Mouse (Mus musculus): ENCODE data around the gene Adamtsl5. TPM values are rescaled to one million over a fixed set of nuclear protein-coding genes. Genes with fewer than 3 reads are reported as not detected.

The Adamtsl5 gene
- 10 to 100 TPM; 27.4 to 38.1 TPM for total RNA-seq (2021)
- long read RNA-seq, experiment 1, transcript Adamtsl5-201 (13 exons, 1,957 nt), result major isoform, 5 of 29 reads
- long read RNA-seq, experiment 1, partial matches to known transcripts, result 2 of 29 reads
- long read RNA-seq, experiment 1, other reads (novel, unspliced or antisense), result 19 of 29 reads
- long read RNA-seq, experiment 2, transcript Adamtsl5-201 (13 exons, 1,957 nt), result major isoform, 6 of 54 reads
- long read RNA-seq, experiment 2, partial matches to known transcripts, result 11 of 54 reads
- long read RNA-seq, experiment 2, other reads (novel, unspliced or antisense), result 31 of 54 reads

GRCm38 (mm10) chr10:80348244-80348781 lies at the start of gene Adamtsl5:
Gene Adamtsl5, minus strand, starts transcription at chr10:80348412.
- DNase-seq, result peak; percentile 73
- intact Hi-C loops (cut with DNase I), result no loop called here

- intact Hi-C loops (cut with DNase I), result no loop called here
- no peak for DNase-seq
Observed at GRCm38 (mm10) chr10:80397524-80398173, 49.4 kb upstream of the Adamtsl5 start.

- intact Hi-C loops (cut with DNase I), result no loop called here
- DNase-seq, result no peak
Observed at GRCm38 (mm10) chr10:80396822-80397523, 48.8 kb upstream of the Adamtsl5 start.

- intact Hi-C loops (cut with DNase I), result no loop called here
Observed at GRCm38 (mm10) chr10:80395025-80395627, 46.9 kb upstream of the Adamtsl5 start.

GRCm38 (mm10) chr10:80392687-80393086 lies 44.5 kb upstream of the Adamtsl5 start:
- intact Hi-C loops (cut with DNase I), result no loop called here

More at GRCm38 (mm10) chr10:80395025-80395627, 46.9 kb upstream of the Adamtsl5 start:
- DNase-seq, result no peak

GRCm38 (mm10) chr10:80390697-80391096 lies 42.5 kb upstream of the Adamtsl5 start:
- no peak for DNase-seq
- intact Hi-C loops (cut with DNase I), result no loop called here

More at GRCm38 (mm10) chr10:80392687-80393086, 44.5 kb upstream of the Adamtsl5 start:
- no peak for DNase-seq

GRCm38 (mm10) chr10:80389185-80389708 lies 41.0 kb upstream of the Adamtsl5 start:
- intact Hi-C loops (cut with DNase I), result no loop called here
- DNase-seq, result no peak

- no peak for DNase-seq
- intact Hi-C loops (cut with DNase I), result no loop called here
Observed at GRCm38 (mm10) chr10:80388731-80389130, 40.5 kb upstream of the Adamtsl5 start.

- peak; percentile 76 to 88 for DNase-seq
Observed at GRCm38 (mm10) chr10:80387522-80387959, 39.3 kb upstream of the Adamtsl5 start, which contains the start of gene Mex3d. Gene Mex3d, minus strand, starts transcription at chr10:80387659.

GRCm38 (mm10) chr10:80386735-80387471 lies 38.7 kb upstream of the Adamtsl5 start:
- intact Hi-C loops (cut with DNase I), result no loop called here
- DNase-seq, result no peak

More at GRCm38 (mm10) chr10:80387522-80387959, 39.3 kb upstream of the Adamtsl5 start, which contains the start of gene Mex3d:
- intact Hi-C loops (cut with DNase I), result no loop called here

- no peak for DNase-seq
- intact Hi-C loops (cut with DNase I), result no loop called here
Observed at GRCm38 (mm10) chr10:80385811-80386734, 37.9 kb upstream of the Adamtsl5 start.

GRCm38 (mm10) chr10:80385310-80385709 lies 37.1 kb upstream of the Adamtsl5 start:
- intact Hi-C loops (cut with DNase I), result no loop called here
- DNase-seq, result no peak

- DNase-seq, result no peak
- intact Hi-C loops (cut with DNase I), result no loop called here
Observed at GRCm38 (mm10) chr10:80384709-80385108, 36.5 kb upstream of the Adamtsl5 start.

- intact Hi-C loops (cut with DNase I), result no loop called here
- DNase-seq, result no peak
Observed at GRCm38 (mm10) chr10:80384115-80384639, 36.0 kb upstream of the Adamtsl5 start.

GRCm38 (mm10) chr10:80383431-80383830 lies 35.2 kb upstream of the Adamtsl5 start:
- intact Hi-C loops (cut with DNase I), result no loop called here
- DNase-seq, result no peak

- intact Hi-C loops (cut with DNase I), result no loop called here
- no peak for DNase-seq
Observed at GRCm38 (mm10) chr10:80382641-80383365, 34.6 kb upstream of the Adamtsl5 start.

GRCm38 (mm10) chr10:80377716-80378115 lies 29.5 kb upstream of the Adamtsl5 start:
- no peak for DNase-seq
- intact Hi-C loops (cut with DNase I), result no loop called here

All from gastrocnemius, postnatal 36 days (tissue).